Mouse (Mus musculus) lung, postnatal 25 days (tissue): ENCODE measurements at regions not wholly inside any gene's neighbourhood (a gene's known extent, or its start where the extent isn't known, plus 50 kb on each side); places are given as distances from the start of the nearest gene placed in this dataset.

Experiments
- DNase-seq: peaks from one replicate; pipeline ENCODE4 v3.0.0; 2022; ENCODE audit warnings: low spot score

DNA sequence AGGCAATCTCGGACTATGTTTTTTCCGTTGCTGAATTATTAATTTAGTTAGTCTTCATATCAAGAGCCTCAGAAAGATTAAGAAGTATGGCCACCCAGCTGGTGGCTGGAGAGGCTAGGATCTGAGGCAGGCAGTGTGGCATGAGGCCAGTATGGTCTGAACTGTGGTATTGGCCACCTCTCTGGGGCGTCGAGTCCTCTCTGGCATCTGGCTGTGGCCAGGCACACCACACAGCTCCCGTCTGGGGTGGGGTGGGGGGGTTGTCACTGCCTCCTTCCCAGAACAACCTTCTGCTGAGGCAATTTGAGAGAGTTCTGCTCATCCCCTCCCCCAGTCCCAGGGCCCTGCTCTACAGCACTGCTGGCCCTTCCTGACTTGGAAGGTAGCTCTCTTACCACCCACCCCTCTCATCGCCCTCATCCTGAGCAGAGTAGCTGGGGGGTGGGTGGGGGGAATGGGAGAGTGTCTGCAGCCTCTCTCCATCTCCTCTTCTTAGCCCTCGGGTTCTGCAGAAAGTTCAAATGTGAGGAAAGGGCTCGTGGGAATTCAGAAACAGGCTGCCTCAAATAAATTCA is 103.2 kb downstream of the Vegfa start:
- no peak for DNase-seq

DNA sequence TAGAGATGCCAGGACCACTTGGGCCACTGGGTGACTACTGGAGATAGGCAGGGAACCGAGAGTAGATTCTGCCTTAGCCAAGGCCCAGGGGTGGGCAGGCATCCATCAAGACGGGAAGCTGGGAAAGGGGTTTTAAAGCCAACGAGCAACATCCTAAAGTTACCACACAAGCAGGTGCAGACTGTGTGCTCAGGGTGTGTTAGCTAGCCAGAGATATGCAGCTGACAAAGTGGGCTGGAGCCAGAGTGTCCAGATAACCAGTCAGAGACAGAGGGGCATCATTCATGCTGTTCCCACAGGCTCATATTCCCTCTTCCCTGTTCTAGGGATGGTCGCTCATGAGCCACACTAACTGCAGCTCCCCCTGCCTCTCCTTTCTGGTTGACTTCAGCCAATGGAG is 104.2 kb downstream of the Vegfa start:
- DNase-seq: no peak

DNA sequence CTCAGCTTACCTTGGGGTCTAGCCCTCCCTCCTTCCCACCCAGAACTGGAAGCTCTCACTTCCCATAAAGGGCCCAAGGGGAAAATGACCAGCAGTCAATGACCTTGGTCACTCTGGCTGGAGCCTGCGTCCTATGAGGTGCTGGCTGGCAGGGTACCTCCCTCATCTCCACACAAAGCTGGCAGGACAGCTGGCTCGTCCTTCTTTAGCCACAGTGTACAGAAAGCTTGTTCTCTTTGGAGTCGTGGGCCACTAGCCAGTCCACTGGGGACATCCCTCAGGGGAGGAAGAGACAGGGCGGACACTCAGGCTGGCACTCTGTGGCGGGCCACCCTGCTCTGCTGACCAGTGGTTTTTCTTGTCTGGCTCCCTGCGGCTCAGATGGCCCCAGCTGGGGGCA is 106.3 kb downstream of the Vegfa start:
- no peak for DNase-seq

DNA sequence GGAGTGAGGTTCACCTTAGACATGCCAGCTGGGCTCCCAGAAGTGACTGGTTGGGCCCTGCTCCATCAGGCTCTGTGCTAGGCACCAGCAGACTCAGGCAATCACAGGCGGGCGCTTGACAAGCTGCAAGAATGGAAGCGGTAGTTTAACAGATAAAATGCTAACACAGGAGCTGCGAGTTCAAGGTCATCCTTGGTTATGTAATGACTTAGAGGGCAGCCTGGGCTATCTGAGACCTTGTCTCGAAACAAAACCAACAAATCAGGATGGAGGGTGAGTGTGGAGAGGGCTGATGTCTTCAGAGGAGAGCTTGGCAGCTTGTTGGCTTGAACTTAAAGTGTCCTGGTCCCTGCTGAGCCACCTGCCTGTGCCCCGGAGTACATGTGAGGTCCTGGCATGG is 107.6 kb downstream of the Vegfa start:
- no peak for DNase-seq

DNA sequence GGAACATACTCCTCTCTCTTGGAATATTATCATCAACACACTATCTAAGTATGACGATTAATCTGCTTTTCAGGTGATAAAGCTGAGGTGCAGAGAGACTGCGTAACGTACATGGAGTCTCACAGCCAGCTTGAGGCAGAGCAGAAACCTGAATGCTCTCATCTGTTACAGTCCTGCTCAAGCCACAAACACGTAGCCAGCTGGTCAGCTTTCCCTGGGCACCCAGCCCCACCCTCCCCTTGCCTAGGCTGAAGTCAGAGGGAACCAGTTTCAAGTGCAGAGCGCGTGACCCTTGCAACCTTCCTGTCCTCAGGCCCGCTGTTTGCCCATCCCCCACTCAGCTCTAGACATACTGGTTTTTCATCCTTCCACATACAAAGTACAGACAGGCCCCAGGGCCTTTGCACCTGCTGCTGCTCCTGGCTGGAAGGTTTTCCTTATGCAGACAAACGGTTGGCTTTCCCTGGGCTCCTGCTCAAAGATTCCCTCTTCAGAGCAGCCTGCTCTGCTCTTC is 108.9 kb downstream of the Vegfa start:
- peak; percentile 17 for DNase-seq

DNA sequence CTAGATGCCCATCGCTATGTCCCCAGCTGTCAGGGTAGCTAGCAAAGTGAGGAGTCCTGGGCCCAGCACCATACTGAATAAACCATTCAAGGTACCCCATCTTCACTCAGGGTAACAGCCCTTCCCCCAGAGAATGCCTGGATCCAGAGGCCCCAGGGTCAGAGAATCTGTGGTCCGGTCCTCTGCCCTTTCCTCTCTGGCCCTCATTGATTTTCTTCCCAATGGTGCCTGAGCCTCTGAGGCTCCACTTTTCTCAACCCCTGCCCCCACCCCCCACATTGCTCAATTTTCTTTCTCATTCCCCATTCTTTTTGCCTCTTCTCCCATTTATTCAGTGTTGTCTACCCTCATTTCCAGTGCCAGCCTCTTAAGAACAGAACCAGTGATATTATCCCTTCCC is 114.5 kb downstream of the Vegfa start:
- no peak for DNase-seq

DNA sequence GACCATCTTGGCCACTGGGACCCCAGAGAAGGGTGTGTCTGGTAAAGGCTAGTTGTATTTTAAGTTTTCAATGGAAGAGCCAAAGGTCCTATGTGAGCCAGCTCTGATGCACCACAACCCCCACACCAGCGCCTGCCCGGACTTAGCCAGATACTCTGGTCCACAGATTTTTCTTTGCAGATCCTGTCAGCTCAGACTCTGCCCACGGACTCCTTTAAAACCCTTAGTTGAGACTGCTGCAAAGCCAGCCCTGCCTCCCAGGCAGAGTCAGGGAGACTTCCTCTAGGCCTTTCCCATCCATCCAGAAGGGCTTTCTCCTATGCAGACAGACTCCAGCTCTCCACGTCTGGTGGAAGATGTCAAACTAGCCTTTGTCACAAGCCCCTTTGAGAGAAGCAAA is 115.2 kb downstream of the Vegfa start:
- DNase-seq: no peak

DNA sequence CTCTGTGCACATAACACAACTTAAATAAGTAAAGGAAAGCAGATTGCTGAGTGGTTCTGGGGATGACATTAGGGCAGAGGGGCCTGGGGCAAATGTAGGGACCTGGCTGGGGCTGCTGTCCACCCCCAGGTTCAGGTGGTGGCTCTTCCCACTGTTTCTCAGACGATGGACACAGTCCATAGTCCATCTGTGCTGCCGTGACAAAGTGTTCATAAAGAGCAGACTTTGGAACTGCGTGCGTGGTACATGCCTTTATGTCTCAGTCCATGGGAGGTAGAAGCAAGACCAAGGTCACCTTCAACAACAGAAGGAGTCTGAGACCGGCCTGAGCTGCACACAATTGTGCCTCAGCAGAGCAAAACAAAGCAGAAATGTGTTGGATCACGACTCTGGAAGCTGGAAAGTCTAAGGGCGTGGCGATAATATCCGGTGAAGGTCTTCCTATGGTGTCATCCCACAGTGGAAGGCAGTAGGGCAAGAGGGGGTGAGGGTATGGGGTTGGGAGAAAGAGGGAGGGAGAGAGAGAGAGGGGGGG is 117.4 kb downstream of the Vegfa start:
- DNase-seq: no peak

DNA sequence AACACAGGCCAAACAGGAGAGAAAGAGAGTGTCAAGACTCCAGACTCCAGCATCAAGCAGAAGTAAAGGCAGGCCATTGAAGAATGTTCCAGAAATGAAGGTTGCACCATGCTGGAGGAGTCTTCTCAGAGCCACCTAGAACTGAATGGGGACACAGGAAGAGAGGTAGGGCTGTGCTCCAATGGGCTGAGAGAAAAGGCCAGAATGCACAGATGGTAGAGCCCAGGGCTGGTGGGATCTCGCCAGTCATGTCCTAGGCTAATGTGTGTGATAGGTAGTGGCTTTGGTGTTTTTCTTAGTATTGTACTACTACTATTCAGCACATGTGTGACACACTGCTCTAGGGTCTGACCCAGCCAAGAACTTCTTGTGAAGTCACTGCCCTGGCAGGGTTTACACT is 117.9 kb downstream of the Vegfa start:
- DNase-seq: no peak

DNA sequence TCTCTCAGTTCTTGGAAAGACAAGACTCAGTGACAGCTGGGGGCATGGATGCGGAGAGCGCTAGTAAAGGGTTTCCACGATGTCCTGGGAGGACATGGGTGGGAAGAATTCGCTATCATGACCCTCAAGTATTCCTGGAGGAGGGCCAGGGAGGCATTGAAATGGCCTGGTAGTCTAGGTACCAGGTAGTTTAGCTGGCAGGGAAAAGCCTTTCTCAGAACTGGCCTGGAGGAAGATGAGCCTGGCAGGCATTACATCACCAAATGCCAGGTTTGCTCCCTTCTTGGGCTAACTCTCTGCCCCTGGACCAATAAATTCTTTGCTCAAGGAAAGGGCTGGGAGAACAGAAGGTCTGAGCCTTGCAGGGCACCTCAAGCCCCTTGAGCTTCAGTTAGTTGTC is 118.5 kb downstream of the Vegfa start:
- no peak for DNase-seq

DNA sequence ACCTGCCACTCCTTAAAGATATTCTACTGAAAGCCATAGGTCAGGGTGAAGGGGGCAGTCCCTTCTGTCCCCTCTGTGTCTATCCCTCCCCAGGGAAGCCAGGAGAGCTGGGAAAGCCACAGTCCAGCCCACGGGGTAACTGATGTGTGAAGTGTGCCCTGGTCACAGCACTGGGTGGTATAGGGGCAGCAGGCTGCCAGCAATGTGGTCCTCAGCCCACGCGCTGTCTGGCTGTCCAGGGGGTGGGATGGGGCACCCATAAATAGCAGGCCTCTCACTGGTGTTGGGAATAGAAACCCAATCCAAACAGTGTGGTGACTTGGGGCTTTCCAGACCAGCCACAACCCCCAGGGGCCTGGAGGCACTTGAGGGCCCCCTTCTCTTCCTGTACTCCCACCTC is 120.0 kb downstream of the Vegfa start:
- DNase-seq: no peak

DNA sequence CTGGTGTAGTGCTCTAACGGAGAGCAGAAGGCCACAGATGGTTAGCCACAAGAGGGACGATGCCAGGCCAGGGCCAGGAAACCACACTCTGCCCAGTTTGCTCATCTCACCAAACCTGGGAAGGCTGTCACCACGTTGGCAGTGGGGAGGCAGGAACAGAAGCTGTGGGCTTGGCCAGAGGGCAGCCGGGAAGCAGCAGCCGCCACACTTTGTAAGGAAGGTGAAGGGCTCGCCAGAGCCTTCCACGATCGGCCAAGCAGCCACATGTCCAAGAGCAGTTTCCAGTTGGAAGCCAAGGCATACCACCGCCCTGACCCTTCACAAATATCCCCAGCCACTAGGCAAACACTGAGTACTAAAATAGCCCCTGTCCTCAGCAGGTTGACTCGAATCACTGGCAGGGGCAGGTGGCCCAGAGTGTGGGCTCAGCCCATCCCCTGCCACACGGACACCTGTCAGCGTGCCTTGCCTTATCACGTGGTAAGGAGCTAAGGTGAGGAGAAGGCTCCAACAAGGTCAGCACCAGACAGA is 120.9 kb downstream of the Vegfa start:
- no peak for DNase-seq

DNA sequence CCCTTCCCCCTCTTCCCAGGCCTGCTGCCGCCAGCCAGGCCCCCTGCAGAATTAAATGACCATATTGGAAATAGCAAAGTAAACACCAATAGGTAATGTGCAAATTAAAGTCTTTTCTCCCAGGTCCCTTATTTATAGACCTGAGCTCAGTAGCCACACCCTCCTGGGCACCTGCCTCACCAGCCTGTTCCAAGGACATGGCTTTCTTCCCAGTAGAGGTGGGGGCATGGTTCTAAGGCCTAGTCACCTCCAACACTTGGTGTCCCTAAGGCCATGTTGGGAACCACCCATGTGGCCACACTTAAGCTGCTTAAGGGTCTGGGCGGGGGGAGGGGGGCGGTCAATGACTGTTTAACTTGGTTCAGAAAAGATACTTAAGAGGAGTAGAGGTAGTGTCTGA is 121.9 kb downstream of the Vegfa start:
- no peak for DNase-seq

DNA sequence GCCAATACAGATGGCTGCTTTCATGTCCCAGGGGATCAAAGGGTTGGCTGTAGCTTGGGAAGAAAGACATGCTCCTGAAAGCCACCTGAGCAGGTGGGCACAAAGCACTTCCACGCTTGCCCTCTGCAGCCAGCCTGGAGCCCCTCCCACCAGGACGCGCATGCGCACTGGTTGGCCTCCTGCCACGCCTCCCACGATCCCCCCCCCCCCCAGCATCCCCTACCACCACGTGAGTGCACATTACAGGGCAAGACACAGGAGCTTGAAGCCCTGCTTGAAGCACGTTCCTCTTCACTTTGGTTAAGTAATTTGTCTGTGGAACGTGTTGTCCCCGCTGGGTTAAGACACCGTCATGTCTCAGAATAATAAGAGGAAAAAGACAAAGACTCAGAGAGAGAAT is 124.6 kb downstream of the Vegfa start:
- DNase-seq: no peak

DNA sequence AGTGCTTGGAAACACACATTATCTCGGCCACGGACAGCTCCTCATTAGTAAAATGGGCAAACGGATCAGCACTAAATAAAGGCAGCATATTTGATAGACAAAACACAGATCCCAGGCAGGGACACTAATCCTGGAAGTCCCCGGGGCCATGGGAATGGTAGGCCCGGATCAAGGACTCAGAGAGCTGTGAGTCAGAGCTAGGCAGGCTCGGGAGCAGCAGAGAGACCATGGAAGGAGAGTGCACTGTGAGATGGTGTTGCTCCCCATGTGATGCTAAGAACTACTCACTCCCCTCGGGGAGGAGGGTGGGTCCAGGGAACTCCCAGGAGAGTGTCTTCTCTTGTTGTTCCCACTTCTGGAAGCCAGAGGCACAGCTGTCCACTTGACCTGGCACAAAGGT is 126.6 kb downstream of the Vegfa start:
- no peak for DNase-seq

DNA sequence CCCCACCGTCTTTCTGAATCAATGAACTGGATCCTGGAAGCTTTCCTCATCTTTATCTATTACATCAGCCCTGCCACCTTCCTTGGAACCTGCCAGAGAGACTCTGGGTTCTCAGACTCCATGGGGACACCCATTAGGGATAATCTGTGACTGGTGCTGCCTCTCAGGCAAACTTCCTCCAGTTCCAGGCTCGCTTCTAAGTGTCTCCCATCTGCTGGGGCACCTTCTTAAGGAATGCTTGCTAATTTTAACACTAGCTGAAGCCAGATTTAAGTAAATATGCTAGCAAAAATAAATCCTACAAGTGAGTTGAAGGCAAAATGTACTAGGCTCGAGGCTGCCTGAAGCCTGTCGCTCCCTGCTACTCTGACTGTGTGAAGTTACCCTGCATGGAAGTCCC is 127.9 kb downstream of the Vegfa start:
- no peak for DNase-seq

DNA sequence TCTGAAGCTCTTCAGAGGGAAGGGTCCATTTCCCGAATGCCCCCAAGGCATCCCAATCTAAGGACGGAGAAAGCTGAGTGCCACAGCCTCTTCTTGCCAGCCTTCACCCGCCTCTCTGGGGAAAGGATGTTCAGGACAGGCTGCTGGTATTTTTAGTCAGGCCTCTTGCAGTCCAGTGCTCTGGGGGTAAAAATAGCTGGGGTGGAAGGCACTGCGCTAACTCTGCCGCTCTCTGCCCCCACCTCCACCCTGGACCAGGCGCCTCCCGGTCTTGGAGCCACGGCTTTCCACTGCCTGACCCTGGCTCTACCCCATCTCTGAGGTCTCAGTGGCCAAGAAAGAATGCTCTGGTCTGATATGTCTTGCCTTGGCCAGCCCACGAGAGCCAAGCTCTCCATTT is 128.9 kb downstream of the Vegfa start:
- no peak for DNase-seq

DNA sequence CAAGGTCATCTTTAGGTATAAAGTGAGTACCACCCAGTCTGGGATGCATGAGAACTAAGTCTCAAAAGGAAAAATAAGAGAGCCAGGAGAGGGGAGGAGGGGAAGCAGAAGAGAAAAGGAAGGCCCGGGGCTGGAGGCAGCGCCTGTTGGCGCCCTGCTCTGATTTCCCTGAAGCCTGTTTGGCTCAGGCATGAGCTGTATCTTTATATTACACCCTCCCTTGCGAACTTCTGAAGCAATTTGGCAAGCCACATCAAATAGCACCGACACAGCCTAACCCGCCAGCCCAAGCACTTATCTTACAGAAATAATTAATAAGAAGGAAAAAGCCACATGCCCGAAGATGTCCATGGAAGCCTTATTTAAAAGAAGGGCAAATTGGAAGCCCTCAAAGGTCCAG is 129.5 kb downstream of the Vegfa start:
- no peak for DNase-seq

DNA sequence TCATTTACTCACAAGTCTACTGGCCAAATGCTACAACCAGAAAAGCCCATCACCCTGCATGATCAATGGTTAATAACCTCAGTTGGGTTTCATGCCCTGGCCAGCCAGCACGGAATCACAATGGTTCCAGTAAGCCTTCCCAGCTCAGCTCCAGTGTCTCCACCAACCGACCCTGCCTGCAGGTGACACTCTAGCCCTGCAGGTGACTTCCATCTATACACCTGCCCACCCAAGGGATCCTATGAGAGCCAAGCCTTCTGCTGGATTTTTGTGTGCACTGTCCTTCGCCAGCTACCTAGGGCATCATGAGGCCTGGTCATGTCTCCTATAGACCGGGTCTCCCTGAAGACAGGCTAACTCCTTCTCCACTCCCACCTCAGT is 135.3 kb downstream of the Vegfa start:
- DNase-seq: no peak

DNA sequence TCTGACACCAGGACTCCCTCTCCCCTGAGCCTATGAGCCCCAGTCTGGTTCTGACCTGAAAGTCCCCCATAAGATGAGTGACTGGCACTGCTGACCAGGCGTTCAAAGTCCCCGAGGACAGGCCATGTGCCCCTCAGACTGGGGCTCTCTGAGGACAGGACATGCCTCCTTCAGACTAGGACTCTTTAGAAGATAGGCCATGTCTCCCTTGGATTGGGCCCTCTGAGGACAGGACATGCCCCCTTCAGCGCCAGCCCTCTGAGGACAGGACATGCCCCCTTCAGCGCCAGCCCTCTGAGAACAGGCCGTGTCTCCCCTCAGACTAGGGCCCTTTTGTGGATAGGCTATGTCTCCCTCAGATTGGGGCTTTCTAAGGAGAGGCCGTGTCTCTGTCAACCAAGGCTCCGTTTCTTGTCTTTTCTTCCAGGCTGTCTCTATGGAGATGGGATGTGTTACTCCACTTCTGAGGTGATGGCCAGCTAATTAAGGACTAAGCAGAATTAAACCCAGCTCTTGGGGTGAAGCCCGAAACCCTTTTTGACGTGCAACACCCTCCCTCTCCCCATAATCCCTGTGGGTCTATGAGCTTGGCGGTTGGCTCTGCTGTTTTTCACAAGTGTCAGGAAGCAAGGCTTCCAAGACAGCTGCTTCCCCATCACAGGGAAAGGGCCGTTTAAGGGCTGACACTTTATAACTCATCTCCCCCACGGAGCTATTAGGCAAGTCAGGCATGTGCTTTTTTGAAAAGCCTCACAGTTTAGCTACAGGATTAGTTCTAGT is 135.8 kb downstream of the Vegfa start:
- no peak for DNase-seq

DNA sequence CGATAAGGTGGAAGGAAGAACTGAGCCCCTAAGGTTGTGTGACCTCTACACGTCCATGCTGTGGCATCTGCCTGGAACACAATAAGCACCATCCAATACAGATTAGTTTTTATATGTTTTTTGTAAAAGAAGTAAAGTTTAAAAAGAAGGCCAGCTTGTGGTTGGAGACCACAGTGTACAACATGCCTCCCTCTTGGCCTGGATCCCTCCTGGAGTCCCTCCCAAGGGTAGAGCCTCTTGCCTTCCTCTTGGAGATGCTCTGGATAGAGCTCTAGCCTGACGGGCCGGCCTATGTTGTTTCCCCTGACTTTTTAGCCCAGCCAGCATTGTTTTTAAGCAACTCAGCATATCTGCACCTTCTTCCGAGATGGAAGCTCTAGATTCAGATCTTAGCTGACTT is 138.0 kb downstream of the Vegfa start:
- no peak for DNase-seq

DNA sequence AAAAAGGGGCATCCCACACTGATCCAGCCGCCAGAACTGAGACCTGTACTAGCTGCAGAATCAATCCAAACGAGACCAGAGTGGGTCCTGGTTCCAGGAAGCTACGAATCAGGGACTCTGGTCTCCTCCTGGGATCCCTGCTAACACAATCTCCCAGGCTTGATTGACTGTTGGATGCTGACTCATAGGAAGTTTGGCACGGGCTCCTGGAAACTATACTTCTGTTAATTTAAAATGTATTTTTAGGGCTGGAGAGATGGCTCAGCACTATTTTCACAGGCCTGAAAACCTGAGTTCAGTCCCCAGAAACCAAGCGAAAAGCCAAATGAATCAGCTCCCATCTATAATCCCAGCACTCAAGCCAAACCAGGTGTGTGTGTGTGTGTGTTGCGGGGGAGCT is 138.5 kb downstream of the Vegfa start:
- no peak for DNase-seq

DNA sequence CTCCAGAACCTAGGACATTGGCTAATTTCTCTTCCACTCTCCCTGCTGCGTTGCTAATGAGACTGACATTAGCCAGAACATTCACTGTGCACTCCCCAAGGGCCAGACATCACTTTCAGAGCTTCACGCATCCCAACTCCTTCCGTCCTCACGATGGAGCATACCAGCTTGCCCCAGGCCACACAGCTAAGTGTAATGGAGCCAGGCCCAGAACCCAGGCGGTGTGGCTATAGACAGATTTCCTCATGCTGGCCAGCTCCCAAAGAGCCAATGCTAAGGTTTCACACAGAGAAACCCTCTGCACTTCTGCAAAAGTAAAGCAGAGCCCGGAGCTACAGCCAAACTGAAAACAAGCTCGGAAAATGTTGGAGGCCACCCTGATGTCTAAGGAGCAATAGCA is 139.1 kb downstream of the Vegfa start:
- DNase-seq: no peak

DNA sequence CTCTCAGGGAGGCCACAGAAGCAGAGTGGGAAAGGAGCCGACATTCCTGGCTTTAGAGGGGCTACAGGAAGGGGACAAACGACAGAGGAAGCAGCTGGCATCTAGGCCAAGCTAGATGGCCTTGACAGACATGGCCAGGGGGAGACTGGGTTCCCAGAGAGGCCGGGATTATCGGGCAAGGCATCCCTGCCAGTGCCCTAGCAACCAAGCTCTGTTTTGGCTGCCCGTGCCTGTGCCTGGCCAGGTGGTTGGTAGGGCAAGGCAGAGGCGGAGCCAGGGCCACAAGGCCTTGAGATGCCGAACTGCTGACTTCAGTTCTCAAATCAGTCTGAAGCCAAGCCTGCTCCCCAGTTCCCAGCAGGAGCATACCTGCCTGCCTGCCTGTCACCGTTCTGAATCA is 142.7 kb downstream of the Vegfa start:
- peak; percentile 69 for DNase-seq
